Mouse (Mus musculus): ENCODE results near the gene Ltbp1.

GRCm38 (mm10) chr17:75206281-75206680 lies 200.9 kb downstream of the Ltbp1 start:
- TF ChIP-seq POLR2A (IDR thresholded peaks at IDR 0.05; ENCODE audit: borderline replicate concordance, extremely low read depth, low read depth, low read length) (no peak), CTCF (IDR thresholded peaks at IDR 0.05; ENCODE audit: insufficient read depth, low read length) (no peak)
